Mouse (Mus musculus): ENCODE data around the gene Mark1.

GRCm38 (mm10) chr1:184908558-184908957 lies 90.8 kb downstream of the Mark1 start:
- TF ChIP-seq MAX (IDR thresholded peaks at IDR 0.05) (no peak), USF1 (IDR thresholded peaks at IDR 0.05; ENCODE audit: low read depth) (no peak)

All from C2C12 (cell line).